ENCODE assay signal across 24 mouse cellular contexts in genomic region chr4:107933239-107933638, GRCm38 (mm10). TPM values are rescaled to one million over a fixed set of nuclear protein-coding genes. Genes with fewer than 3 reads are reported as not detected.
DNase-seq lines count a peak whose midpoint lies in the region; ATAC-seq lines count a peak whose summit lies in the region.
"Had no signal": no experiment of that assay in that cellular context is flagged by ENCODE, and none has a peak within 500 bp of the region (broad histone marks: within the 10 kb centered on the region; RNA-seq: fewer than 3 reads in every experiment).

No protein-coding gene starts in this region.

- ATAC-seq in heart, embryonic 12.5 days (ENCODE audit: insufficient number of reproducible peaks, low FRiP score): no peak
- ATAC-seq: activated CD4-positive, CD25-positive, alpha-beta regulatory T cell, adult 4 months; CD4-positive, CD25-positive, alpha-beta regulatory T cell, adult 4 months; Patski had no signal

- H3K36me3 ChIP-seq in heart, embryonic 12.5 days: no peaks in the 10 kb centered on the region
- H3K36me3 ChIP-seq: G1E had no signal

- WGBS in heart, embryonic 12.5 days: 73% methylated on average over 8 of the region's 8 CpGs

- DNase-seq in heart, adult 11 months: peak; percentile 95
- peak; percentile 21 for DNase-seq in heart, postnatal 25 days (ENCODE audit: low spot score)
- no peak for DNase-seq in heart, postnatal 36 days
- DNase-seq in ovary, adult 18-20 months (ENCODE audit: low spot score): peak; percentile 38
- DNase-seq in ovary, postnatal 14 days (ENCODE audit: low spot score): no peak
- peak; percentile 12 for DNase-seq in ovary, postnatal 36 days (ENCODE audit: low spot score)
- DNase-seq in ovary, postnatal 10 days (ENCODE audit: low spot score): no peak
- DNase-seq: adrenal gland, adult 2 months; adrenal gland, adult 8-10 months; adrenal gland, postnatal 10 days; adrenal gland, postnatal 14 days; adrenal gland, postnatal 25 days; adrenal gland, postnatal 36 days; B cell, adult 2 months; cerebellum, adult 11 months; cerebellum, adult 11-12 months had no signal

- H3K27ac ChIP-seq in heart, embryonic 12.5 days (ENCODE audit: poor library complexity, severe bottlenecking): no peak overlapping the region

- no peaks in the 10 kb centered on the region for H3K9me3 ChIP-seq in heart, embryonic 12.5 days (replicated peaks)
- H3K9me3 ChIP-seq: G1E had no signal

- H3K4me1 ChIP-seq in heart, embryonic 12.5 days (replicated peaks): no peaks in the 10 kb centered on the region

- H3K4me3 ChIP-seq in heart, embryonic 12.5 days: no peak overlapping the region

- H3K4me2 ChIP-seq in heart, embryonic 12.5 days: no peak overlapping the region

- H3K27me3 ChIP-seq in heart, embryonic 12.5 days (replicated peaks): no peaks in the 10 kb centered on the region
- H3K27me3 ChIP-seq: CH12.LX, Patski had no signal

- intact Hi-C loops in heart, postnatal 25 days (cut with DNase I): no loop called here
- intact Hi-C loops in heart, postnatal 36 days (cut with DNase I): no loop called here

- H3K9ac ChIP-seq in heart, embryonic 12.5 days: no peak overlapping the region

RNA-seq across cellular contexts. Expression of gene Cpt2, which starts 9.8 kb away (rescaled TPM):
- 56.7 and 58.8 TPM in 2 replicates for polyA plus RNA-seq in heart, embryonic 12.5 days (2016; fragmentation: Nextera tagmentation; extraction: Ambion mirVana)
- 100 to 1,000 TPM; 269 to 275 TPM for total RNA-seq in heart, postnatal 25 days (2021)
- 100 to 1,000 TPM; 308 to 324 TPM for total RNA-seq in heart, postnatal 36 days (2021)

RNA-seq across cellular contexts. Expression of gene Slc1a7, which starts 34.9 kb away (rescaled TPM):
- polyA plus RNA-seq in heart, embryonic 12.5 days (2016; fragmentation: Nextera tagmentation; extraction: Ambion mirVana): not detected in 2 replicates
- under 1 TPM; 0.29 to 0.39 TPM for total RNA-seq in heart, postnatal 25 days (2021)
- total RNA-seq in heart, postnatal 36 days (2021): under 1 TPM; 0.27 to 0.33 TPM
- total RNA-seq: CH12.LX, MEL had no signal
- polyA plus RNA-seq: C2C12; CD4-positive, CD25-positive, alpha-beta regulatory T cell, adult 4 months; G1E had no signal

RNA-seq across cellular contexts. Expression of gene 0610037L13Rik, which starts 43.6 kb away (rescaled TPM):
- polyA plus RNA-seq in heart, embryonic 12.5 days (2016; fragmentation: Nextera tagmentation; extraction: Ambion mirVana): 104 and 105 TPM in 2 replicates
- 10 to 100 TPM; 52.3 to 57.1 TPM for total RNA-seq in heart, postnatal 25 days (2021)
- 10 to 100 TPM; 53.2 to 54.3 TPM for total RNA-seq in heart, postnatal 36 days (2021)

RNA-seq across cellular contexts. Expression of gene Magoh, which starts 53.7 kb away (rescaled TPM):
- 106 and 114 TPM in 2 replicates for polyA plus RNA-seq in heart, embryonic 12.5 days (2016; fragmentation: Nextera tagmentation; extraction: Ambion mirVana)
- 10 to 100 TPM; 42.2 to 47.8 TPM for total RNA-seq in heart, postnatal 25 days (2021)
- total RNA-seq in heart, postnatal 36 days (2021): 10 to 100 TPM; 43.0 to 43.5 TPM

Comparison
In these comparisons a context has a peak if more than half of its experiments do, and no peak if none do; other contexts are left out.
1. DNase-seq: peak in heart, adult 11 months (single experiment), heart, postnatal 25 days (single experiment), ovary, adult 18-20 months (single experiment) and ovary, postnatal 36 days (single experiment); none in heart, postnatal 36 days (0 of 2), ovary, postnatal 14 days (single experiment) and ovary, postnatal 10 days (single experiment).